Mouse (Mus musculus): ENCODE measurements around the gene 1700024G13Rik. TPM values are rescaled to one million over a fixed set of nuclear protein-coding genes. Genes with fewer than 3 reads are reported as not detected.
"Not testable (repeated sequence)": the region's sequence is repeated elsewhere in the genome, so short reads cannot be mapped to it uniquely, and the experiment has no call there.

The 1700024G13Rik gene
- polyA plus RNA-seq, 1 experiment, result not detected

DNA sequence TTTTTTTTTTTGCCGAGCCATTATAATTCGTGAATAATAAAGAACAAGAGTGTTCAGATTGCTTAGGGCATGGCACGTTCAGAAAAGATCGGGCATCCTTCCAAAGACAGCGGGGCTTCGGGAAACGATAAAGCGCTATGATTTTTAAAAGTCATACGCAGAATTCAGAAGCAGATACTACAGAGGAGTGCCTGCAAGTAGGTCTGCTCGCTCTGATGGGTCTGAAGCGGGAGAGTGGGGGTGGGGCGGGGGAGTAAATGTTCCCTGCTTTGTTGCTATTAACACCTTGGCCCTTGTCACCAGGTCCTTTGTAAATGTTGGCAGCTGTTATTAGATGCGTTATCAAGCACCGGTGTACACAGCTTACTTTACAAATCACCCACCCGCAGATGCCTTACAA is 6.6 kb downstream of the 1700024G13Rik start:
- 39% methylated on average over 15 of the region's 15 CpGs for WGBS
- TF ChIP-seq CTCF (conservative IDR thresholded peaks at IDR 0.05; ENCODE audit: insufficient read depth, insufficient read length, low read depth, low read length), result no peak
- TF ChIP-seq POLR2A (IDR thresholded peaks at IDR 0.05; ENCODE audit: low read depth, low read length), result no peak
- no peak for DNase-seq
- Histone ChIP-seq H3K27ac (ENCODE audit: insufficient read depth, low read depth, low read length) (no peak overlapping the region), H3K4me1 (ENCODE audit: control insufficient read depth, insufficient read depth, low read length) (no peaks in the 10 kb centered on the region), H3K36me3 (ENCODE audit: control insufficient read depth, insufficient read depth, low read length) (no peaks in the 10 kb centered on the region), H3K27me3 (replicated peaks; ENCODE audit: control insufficient read depth, insufficient read depth, low read length) (no peaks in the 10 kb centered on the region), H3K4me3 (ENCODE audit: insufficient read depth, low read depth, low read length) (no peak overlapping the region)

DNA sequence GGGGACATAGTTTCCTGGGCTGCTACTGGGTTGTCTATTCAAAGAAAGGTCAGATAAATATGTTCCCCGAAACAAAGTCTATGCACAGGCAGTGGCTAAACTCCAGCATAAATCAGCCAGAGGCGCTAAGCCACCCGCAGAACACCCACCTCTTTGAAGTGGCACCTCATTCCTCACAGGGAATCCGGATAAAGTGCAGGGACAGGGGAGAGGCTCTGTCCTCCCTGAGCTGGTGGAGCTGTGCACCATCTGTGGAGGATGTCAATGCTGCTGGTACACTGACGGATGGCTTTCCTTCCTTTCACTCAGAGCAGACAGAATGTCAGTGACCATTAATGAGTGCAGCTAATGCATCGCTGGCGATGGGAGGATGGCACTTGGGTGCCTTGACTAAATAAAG is 7.1 kb downstream of the 1700024G13Rik start:
- DNase-seq, result no peak
- H3K36me3 ChIP-seq (ENCODE audit: control insufficient read depth, insufficient read depth, low read length), result no peaks in the 10 kb centered on the region
- 18% methylated on average over 7 of the region's 7 CpGs for WGBS
- H3K4me1 ChIP-seq (ENCODE audit: control insufficient read depth, insufficient read depth, low read length), result no peaks in the 10 kb centered on the region
- no peak overlapping the region for H3K27ac ChIP-seq (ENCODE audit: insufficient read depth, low read depth, low read length)
- H3K4me3 ChIP-seq (ENCODE audit: insufficient read depth, low read depth, low read length), result no peak overlapping the region
- no peak for TF ChIP-seq CTCF (conservative IDR thresholded peaks at IDR 0.05; ENCODE audit: insufficient read depth, insufficient read length, low read depth, low read length)
- TF ChIP-seq POLR2A (IDR thresholded peaks at IDR 0.05; ENCODE audit: low read depth, low read length), result no peak
- no peaks in the 10 kb centered on the region for H3K27me3 ChIP-seq (replicated peaks; ENCODE audit: control insufficient read depth, insufficient read depth, low read length)

DNA sequence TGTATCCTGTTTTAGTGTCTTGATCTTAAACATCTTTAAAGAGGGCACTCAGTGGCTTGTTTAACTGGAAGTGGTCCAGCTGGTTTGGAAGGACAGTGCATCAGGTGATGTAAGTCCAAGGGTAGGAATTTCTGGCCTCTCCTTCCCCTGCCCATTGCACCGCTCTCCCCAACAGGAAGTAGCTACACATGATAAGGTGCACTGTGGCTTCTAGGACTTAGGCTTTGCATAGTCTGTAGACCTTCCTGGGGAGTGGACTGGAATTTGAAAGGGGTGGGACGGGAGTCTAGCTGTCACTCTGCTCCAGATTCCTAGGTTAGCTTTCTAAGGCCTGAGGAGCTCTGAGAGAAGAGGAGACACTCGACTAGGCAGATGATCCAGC is 8.1 kb downstream of the 1700024G13Rik start:
- Histone ChIP-seq H3K36me3 (ENCODE audit: control insufficient read depth, insufficient read depth, low read length) (no peaks in the 10 kb centered on the region), H3K27ac (ENCODE audit: insufficient read depth, low read depth, low read length) (no peak overlapping the region), H3K4me3 (ENCODE audit: insufficient read depth, low read depth, low read length) (no peak overlapping the region), H3K4me1 (ENCODE audit: control insufficient read depth, insufficient read depth, low read length) (no peaks in the 10 kb centered on the region), H3K27me3 (replicated peaks; ENCODE audit: control insufficient read depth, insufficient read depth, low read length) (no peaks in the 10 kb centered on the region)
- no peak for TF ChIP-seq CTCF (conservative IDR thresholded peaks at IDR 0.05; ENCODE audit: insufficient read depth, insufficient read length, low read depth, low read length)
- no peak for TF ChIP-seq POLR2A (IDR thresholded peaks at IDR 0.05; ENCODE audit: low read depth, low read length)
- 33% methylated on average over 3 of the region's 3 CpGs for WGBS
- no peak for DNase-seq

DNA sequence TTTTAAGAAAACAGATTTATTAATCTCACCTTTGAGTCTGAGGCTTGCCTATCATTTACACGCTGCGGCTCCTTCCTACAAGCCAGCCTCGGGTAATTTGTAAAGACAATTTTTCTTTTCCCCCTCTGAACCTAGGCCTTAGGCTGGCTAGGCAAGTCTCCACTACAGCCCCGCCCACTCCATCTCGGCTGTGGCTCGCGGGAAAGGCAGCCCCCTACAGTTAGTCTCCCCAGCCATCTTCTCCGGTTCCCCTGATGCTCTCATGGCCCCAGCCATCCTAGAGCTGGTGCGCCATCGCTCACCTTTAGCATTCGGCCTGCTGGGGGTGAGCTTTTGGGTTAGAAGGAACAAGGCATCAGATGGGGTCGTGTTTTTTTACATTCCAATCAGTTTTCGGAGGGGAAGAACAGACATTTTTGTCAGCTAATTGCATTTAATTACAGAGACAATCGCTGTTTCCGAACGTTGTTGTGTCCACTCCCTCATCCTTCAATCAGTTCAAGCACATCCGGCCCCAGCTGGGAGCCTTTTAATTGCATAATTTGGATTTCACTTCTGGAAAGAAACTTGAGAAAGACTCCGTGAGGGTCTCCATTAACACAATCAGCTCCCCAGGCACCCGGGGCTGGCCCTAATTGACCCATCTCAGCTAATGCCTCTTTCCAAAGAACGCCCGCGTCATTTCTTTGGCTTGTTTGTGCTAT is 8.6 kb downstream of the 1700024G13Rik start:
- DNase-seq, result no peak
- no peaks in the 10 kb centered on the region for H3K4me1 ChIP-seq (ENCODE audit: control insufficient read depth, insufficient read depth, low read length)
- no peak for TF ChIP-seq CTCF (conservative IDR thresholded peaks at IDR 0.05; ENCODE audit: insufficient read depth, insufficient read length, low read depth, low read length)
- no peak for TF ChIP-seq POLR2A (IDR thresholded peaks at IDR 0.05; ENCODE audit: low read depth, low read length)
- H3K4me3 ChIP-seq (ENCODE audit: insufficient read depth, low read depth, low read length), result no peak overlapping the region
- 17% methylated on average over 22 of the region's 22 CpGs for WGBS
- no peaks in the 10 kb centered on the region for H3K27me3 ChIP-seq (replicated peaks; ENCODE audit: control insufficient read depth, insufficient read depth, low read length)
- H3K27ac ChIP-seq (ENCODE audit: insufficient read depth, low read depth, low read length), result no peak overlapping the region
- no peaks in the 10 kb centered on the region for H3K36me3 ChIP-seq (ENCODE audit: control insufficient read depth, insufficient read depth, low read length)

DNA sequence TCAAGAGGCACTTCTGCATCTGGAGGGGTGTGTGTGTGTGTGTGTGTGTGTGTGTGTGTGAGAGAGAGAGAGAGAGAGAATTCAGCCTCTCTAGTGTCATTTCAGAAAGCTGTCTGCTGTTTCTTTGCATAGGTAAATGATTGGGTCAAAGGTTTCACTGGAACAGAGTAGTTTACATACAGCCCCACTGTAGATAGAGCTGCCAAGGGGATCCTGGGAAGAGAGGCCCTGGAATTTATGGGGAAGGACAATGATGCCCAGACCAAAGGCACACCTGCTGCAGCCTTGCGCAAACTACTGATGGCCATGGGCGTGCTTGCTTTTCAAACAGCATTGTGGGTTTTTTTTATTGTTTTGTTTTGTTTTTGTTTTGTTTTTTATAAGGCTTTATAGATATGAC is 15.7 kb downstream of the 1700024G13Rik start:
- Histone ChIP-seq H3K27me3 (replicated peaks; ENCODE audit: control insufficient read depth, insufficient read depth, low read length) (no peaks in the 10 kb centered on the region), H3K4me1 (ENCODE audit: control insufficient read depth, insufficient read depth, low read length) (no peaks in the 10 kb centered on the region), H3K36me3 (ENCODE audit: control insufficient read depth, insufficient read depth, low read length) (no peaks in the 10 kb centered on the region), H3K27ac (ENCODE audit: insufficient read depth, low read depth, low read length) (no peak overlapping the region), H3K4me3 (ENCODE audit: insufficient read depth, low read depth, low read length) (no peak overlapping the region)
- no peak for DNase-seq
- WGBS, result 86% methylated on average over 2 of the region's 2 CpGs
- TF ChIP-seq CTCF (conservative IDR thresholded peaks at IDR 0.05; ENCODE audit: insufficient read depth, insufficient read length, low read depth, low read length) (no peak), POLR2A (IDR thresholded peaks at IDR 0.05; ENCODE audit: low read depth, low read length) (no peak)

DNA sequence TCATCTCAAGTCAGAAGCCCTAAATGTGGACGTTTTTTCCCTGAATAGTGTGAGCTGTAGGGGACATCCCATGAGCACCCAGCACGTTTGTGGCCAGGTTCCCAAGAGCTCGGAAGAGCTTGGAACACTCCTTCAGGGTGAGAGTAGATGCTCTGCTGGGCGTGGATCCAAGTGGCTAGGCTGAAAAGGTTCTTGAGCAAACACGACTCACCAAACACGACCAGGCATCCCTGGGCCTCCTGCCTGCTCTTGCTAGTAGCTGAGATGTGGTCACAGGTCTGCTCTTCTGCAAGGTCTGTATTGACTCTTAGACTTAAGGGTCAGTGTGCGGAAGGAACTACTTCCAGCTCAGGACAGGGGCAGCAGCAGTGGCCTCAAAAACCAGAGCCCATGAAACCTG is 18.4 kb downstream of the 1700024G13Rik start:
- TF ChIP-seq CTCF (conservative IDR thresholded peaks at IDR 0.05; ENCODE audit: insufficient read depth, insufficient read length, low read depth, low read length) (no peak), POLR2A (IDR thresholded peaks at IDR 0.05; ENCODE audit: low read depth, low read length) (no peak)
- 72% methylated on average over 7 of the region's 7 CpGs for WGBS
- no peak overlapping the region for H3K4me3 ChIP-seq (ENCODE audit: insufficient read depth, low read depth, low read length)
- DNase-seq, result no peak
- no peak overlapping the region for H3K27ac ChIP-seq (ENCODE audit: insufficient read depth, low read depth, low read length)
- no peaks in the 10 kb centered on the region for H3K36me3 ChIP-seq (ENCODE audit: control insufficient read depth, insufficient read depth, low read length)
- no peaks in the 10 kb centered on the region for H3K27me3 ChIP-seq (replicated peaks; ENCODE audit: control insufficient read depth, insufficient read depth, low read length)
- no peaks in the 10 kb centered on the region for H3K4me1 ChIP-seq (ENCODE audit: control insufficient read depth, insufficient read depth, low read length)

DNA sequence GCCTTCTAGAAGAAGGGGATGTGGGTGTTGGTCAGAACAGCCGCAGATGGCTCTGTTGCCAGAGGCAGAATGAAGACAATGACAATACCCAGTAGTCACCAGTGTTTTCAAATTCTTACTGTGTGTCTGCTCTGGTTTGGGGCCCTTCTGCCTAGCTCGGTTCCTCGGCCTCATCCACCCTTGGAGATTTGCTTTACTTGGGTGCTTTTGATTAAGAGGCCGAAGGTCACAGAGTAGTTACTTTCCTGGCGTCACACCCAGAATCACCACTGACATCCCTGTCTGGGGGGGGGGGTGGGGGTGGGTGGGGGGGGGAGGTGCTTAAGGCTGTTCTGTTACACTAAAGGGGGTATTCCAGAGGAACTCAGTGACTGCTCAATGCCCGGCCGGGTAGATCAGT is 23.8 kb downstream of the 1700024G13Rik start:
- TF ChIP-seq POLR2A (IDR thresholded peaks at IDR 0.05; ENCODE audit: low read depth, low read length) (no peak), CTCF (conservative IDR thresholded peaks at IDR 0.05; ENCODE audit: insufficient read depth, insufficient read length, low read depth, low read length) (no peak)
- 44% methylated on average over 7 of the region's 7 CpGs for WGBS
- H3K4me1 ChIP-seq (ENCODE audit: control insufficient read depth, insufficient read depth, low read length), result no peaks in the 10 kb centered on the region
- H3K4me3 ChIP-seq (ENCODE audit: insufficient read depth, low read depth, low read length), result no peak overlapping the region
- H3K27ac ChIP-seq (ENCODE audit: insufficient read depth, low read depth, low read length), result no peak overlapping the region
- DNase-seq, result no peak
- H3K27me3 ChIP-seq (replicated peaks; ENCODE audit: control insufficient read depth, insufficient read depth, low read length), result no peaks in the 10 kb centered on the region
- H3K36me3 ChIP-seq (ENCODE audit: control insufficient read depth, insufficient read depth, low read length), result no peaks in the 10 kb centered on the region

DNA sequence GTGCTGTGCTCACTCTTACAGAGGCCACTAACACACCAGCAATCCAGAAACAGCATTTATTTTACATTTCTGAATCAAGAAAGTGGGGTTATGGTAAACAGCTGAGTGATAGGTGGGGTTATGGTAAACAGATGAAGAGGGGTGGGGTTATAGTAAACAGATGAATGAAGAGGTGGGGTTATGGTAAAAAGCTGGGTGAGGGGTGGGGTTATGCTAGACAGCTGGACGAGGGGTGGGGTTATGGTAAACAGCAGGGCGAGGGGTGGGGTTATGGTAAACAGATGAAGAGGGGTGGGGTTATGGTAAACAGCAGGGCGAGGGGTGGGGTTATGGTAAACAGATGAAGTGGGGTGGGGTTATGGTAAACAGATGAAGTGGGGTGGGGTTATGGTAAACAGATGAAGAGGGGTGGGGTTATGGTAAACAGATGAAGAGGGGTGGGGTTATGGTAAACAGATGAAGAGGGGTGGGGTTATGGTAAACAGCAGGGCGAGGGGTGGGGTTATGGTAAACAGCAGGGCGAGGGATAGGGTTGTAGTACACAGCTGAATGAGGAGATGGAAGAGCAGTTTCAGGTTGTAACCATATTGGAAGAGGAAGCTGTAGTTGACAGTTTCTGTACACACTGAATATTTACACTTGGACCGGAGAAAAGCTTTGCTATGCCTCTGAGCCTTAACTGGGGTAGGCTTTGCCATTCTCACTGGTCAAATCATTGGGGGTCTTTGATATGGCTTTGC is 36.8 kb downstream of the 1700024G13Rik start:
- not testable (repeated sequence) for H3K4me1 ChIP-seq (ENCODE audit: control insufficient read depth, insufficient read depth, low read length); H3K36me3 ChIP-seq (ENCODE audit: control insufficient read depth, insufficient read depth, low read length); H3K4me3 ChIP-seq (ENCODE audit: insufficient read depth, low read depth, low read length); H3K27ac ChIP-seq (ENCODE audit: insufficient read depth, low read depth, low read length); DNase-seq; H3K27me3 ChIP-seq (replicated peaks; ENCODE audit: control insufficient read depth, insufficient read depth, low read length)
- WGBS, result 36% methylated on average over 6 of the region's 6 CpGs
